Mouse (Mus musculus) T-helper 2 cell (primary cell): Measurements from ENCODE around the gene Ttc6.

Source experiments
- in situ Hi-C: fragments of 300-600 bp; cut with MboI, MseI; formaldehyde crosslinking; loops from one replicate; pipeline ENCODE4 v1.15.1; 2025; ENCODE audit warnings: high pct_unique_total_duplicates

Gene Ttc6

GRCm38 (mm10) chr12:57650011-57650410 lies 86.1 kb downstream of the Ttc6 start:
- in situ Hi-C loops, result no loop called here

GRCm38 (mm10) chr12:57650677-57651076 lies 86.8 kb downstream of the Ttc6 start:
- in situ Hi-C loops, result no loop called here

GRCm38 (mm10) chr12:57662986-57663674 lies 99.2 kb downstream of the Ttc6 start:
- in situ Hi-C loops, result no loop called here

GRCm38 (mm10) chr12:57672414-57672813 lies 108.5 kb downstream of the Ttc6 start:
- in situ Hi-C loops, result no loop called here

GRCm38 (mm10) chr12:57684967-57685423 lies 121.1 kb downstream of the Ttc6 start:
- in situ Hi-C loops, result no loop called here

- in situ Hi-C loops, result no loop called here
These were observed 146.1 kb downstream of the Ttc6 start for GRCm38 (mm10) chr12:57709966-57710365.

GRCm38 (mm10) chr12:57764720-57765119 lies 200.8 kb downstream of the Ttc6 start:
- in situ Hi-C loops, result no loop called here

- in situ Hi-C loops, result no loop called here
These were observed 212.5 kb downstream of the Ttc6 start for GRCm38 (mm10) chr12:57776290-57776997.

GRCm38 (mm10) chr12:57781926-57782325 lies 218.0 kb downstream of the Ttc6 start:
- in situ Hi-C loops, result no loop called here

- in situ Hi-C loops, result no loop called here
These were observed 223.6 kb downstream of the Ttc6 start for GRCm38 (mm10) chr12:57787471-57787870.
